In genomic region chr19:22189716-22190115, GRCm38 (mm10) we compare ENCODE assay signal across 15 mouse cellular contexts. TPM values are rescaled to one million over a fixed set of nuclear protein-coding genes. Genes with fewer than 3 reads are reported as not detected.
A peak's percentile ranks its signal among the peaks of the same experiment; 100 is the strongest.
DNase-seq lines count a peak whose midpoint lies in the region; ATAC-seq lines count a peak whose summit lies in the region.
"Had no signal": no experiment of that assay in that cellular context is flagged by ENCODE, and none has a peak within 500 bp of the region (broad histone marks: within the 10 kb centered on the region; RNA-seq: fewer than 3 reads in every experiment).

No protein-coding gene starts in this region.

- no peak overlapping the region for H3K4me3 ChIP-seq in forebrain, embryonic 14.5 days (ENCODE audit: low read depth, low read length)
- no peak overlapping the region for H3K4me3 ChIP-seq in kidney, embryonic 15.5 days (replicated peaks)
- H3K4me3 ChIP-seq: embryonic facial prominence, embryonic 15.5 days; lung, embryonic 15.5 days; stomach, embryonic 15.5 days had no signal

- no peak overlapping the region for H3K27ac ChIP-seq in forebrain, embryonic 14.5 days (ENCODE audit: low read depth, low read length)
- H3K27ac ChIP-seq in kidney, embryonic 15.5 days = no peak overlapping the region
- H3K27ac ChIP-seq: embryonic facial prominence, embryonic 15.5 days; lung, embryonic 15.5 days; stomach, embryonic 15.5 days had no signal

- peak; percentile 18 for DNase-seq in layer of hippocampus, adult 11-12 months (ENCODE audit: low spot score)
- no peak for DNase-seq in layer of hippocampus, postnatal 10 days (ENCODE audit: low spot score in 2 of 2)
- DNase-seq in forebrain, embryonic 14.5 days (ENCODE audit: low spot score) = peak; percentile 88
- DNase-seq in layer of hippocampus, adult 9-11 months = peak; percentile 42
- peak; percentile 22 to 44 for DNase-seq in right cerebral cortex, adult 2 months (ENCODE audit: low spot score in 2 of 2)
- DNase-seq in cerebellum, postnatal 36 days = no peak
- DNase-seq: adrenal gland, postnatal 25 days; cerebellum, adult 18-20 months; heart, adult 18-20 months; kidney, postnatal 14 days had no signal

- no peaks in the 10 kb centered on the region for H3K9me3 ChIP-seq in forebrain, embryonic 14.5 days (replicated peaks; ENCODE audit: control insufficient read depth, low read length)
- H3K9me3 ChIP-seq in kidney, embryonic 15.5 days (replicated peaks) = no peaks in the 10 kb centered on the region
- H3K9me3 ChIP-seq: embryonic facial prominence, embryonic 15.5 days; lung, embryonic 15.5 days; stomach, embryonic 15.5 days had no signal

- no peak overlapping the region for H3K9ac ChIP-seq in forebrain, embryonic 14.5 days (ENCODE audit: low read length)
- H3K9ac ChIP-seq in kidney, embryonic 15.5 days = no peak overlapping the region
- H3K9ac ChIP-seq: embryonic facial prominence, embryonic 15.5 days; lung, embryonic 15.5 days; stomach, embryonic 15.5 days had no signal

- ATAC-seq in forebrain, embryonic 14.5 days = peak; percentile 93
- ATAC-seq in erythroblast, adult 5-6 weeks (replicated peaks; ENCODE audit: low FRiP score, poor library complexity, severe bottlenecking) = no peak
- no peak for ATAC-seq in kidney, embryonic 15.5 days (replicated peaks; ENCODE audit: low FRiP score)

- no peaks in the 10 kb centered on the region for H3K4me1 ChIP-seq in forebrain, embryonic 14.5 days (ENCODE audit: control insufficient read depth, insufficient read depth, low read length)
- H3K4me1 ChIP-seq in kidney, embryonic 15.5 days = no peaks in the 10 kb centered on the region
- H3K4me1 ChIP-seq: embryonic facial prominence, embryonic 15.5 days; lung, embryonic 15.5 days; stomach, embryonic 15.5 days had no signal

- H3K4me2 ChIP-seq in forebrain, embryonic 14.5 days (ENCODE audit: low read length) = no peak overlapping the region
- H3K4me2 ChIP-seq in kidney, embryonic 15.5 days = no peak overlapping the region
- H3K4me2 ChIP-seq: embryonic facial prominence, embryonic 15.5 days; lung, embryonic 15.5 days; stomach, embryonic 15.5 days had no signal

- no peaks in the 10 kb centered on the region for H3K27me3 ChIP-seq in forebrain, embryonic 14.5 days (replicated peaks; ENCODE audit: control insufficient read depth, insufficient read depth, low read length)
- H3K27me3 ChIP-seq in kidney, embryonic 15.5 days = no peaks in the 10 kb centered on the region
- H3K27me3 ChIP-seq: embryonic facial prominence, embryonic 15.5 days; lung, embryonic 15.5 days; stomach, embryonic 15.5 days had no signal

- 64% methylated on average over 1 of the region's 1 CpGs for WGBS in forebrain, embryonic 14.5 days
- WGBS in kidney, embryonic 15.5 days = 82% methylated on average over 1 of the region's 1 CpGs

- H3K36me3 ChIP-seq in forebrain, embryonic 14.5 days (ENCODE audit: control insufficient read depth, insufficient read depth, low read length) = no peaks in the 10 kb centered on the region
- H3K36me3 ChIP-seq in kidney, embryonic 15.5 days = no peaks in the 10 kb centered on the region
- H3K36me3 ChIP-seq: embryonic facial prominence, embryonic 15.5 days; lung, embryonic 15.5 days; stomach, embryonic 15.5 days had no signal

RNA-seq across cellular contexts. Expression of gene Trpm3, which starts 50.9 kb away (rescaled TPM):
- total RNA-seq in layer of hippocampus, postnatal 10 days (2021) = 10 to 100 TPM; 34.1 to 44.8 TPM
- polyA plus RNA-seq in forebrain, embryonic 14.5 days (2014; fragmentation: Nextera tagmentation; extraction: Ambion mirVana) = 10.7 and 15.5 TPM in 2 replicates
- 0.21 TPM in 1 of 2 replicates, not detected in the other for total RNA-seq in erythroblast, adult 5-6 weeks (2015; ENCODE audit: low replicate concordance)
- total RNA-seq in erythroblast, adult 5-6 weeks (2017; ENCODE audit: low replicate concordance) = 0.26 and 1.4 TPM in 2 replicates
- 2.8 and 3.5 TPM in 2 replicates for polyA plus RNA-seq in kidney, embryonic 15.5 days (2015; fragmentation: Nextera tagmentation; extraction: Ambion mirVana)

Comparison
In these comparisons a context has a peak if more than half of its experiments do, and no peak if none do; other contexts are left out.
1. DNase-seq: peak in layer of hippocampus, adult 11-12 months (single experiment), forebrain, embryonic 14.5 days (single experiment), layer of hippocampus, adult 9-11 months (single experiment) and right cerebral cortex, adult 2 months (2 of 2); none in layer of hippocampus, postnatal 10 days (0 of 2) and cerebellum, postnatal 36 days (0 of 2).
2. RNA of gene Trpm3, which starts 50.9 kb away (total RNA-seq): 34.1 to 44.8 TPM in layer of hippocampus, postnatal 10 days; 0.21 to 1.4 TPM in erythroblast, adult 5-6 weeks; every median in the first group is over 10 times any median in the second.